Mouse (Mus musculus) brain, adult 2 months (tissue): ENCODE measurements around the gene Apobec2.

Experiments used
- DNase-seq: peaks from one replicate; pipeline ENCODE4 v3.0.0; 2011; ENCODE audit warnings: low read depth, low spot score

Gene Apobec2

GRCm38 (mm10) chr17:48409380-48410298 lies 23.1 kb downstream of the Apobec2 start, which contains the start of the genes Nfya and Oard1:
Nfya (minus strand) TSS chr17:48409906.
Oard1 (plus strand) TSS chr17:48410014.
- DNase-seq: peak; percentile 100

GRCm38 (mm10) chr17:48408526-48409291 lies 24.0 kb downstream of the Apobec2 start:
- peak; percentile 83 for DNase-seq

GRCm38 (mm10) chr17:48407910-48408525 lies 24.7 kb downstream of the Apobec2 start:
- no peak for DNase-seq

- DNase-seq: peak; percentile 72
These were observed 25.6 kb downstream of the Apobec2 start for GRCm38 (mm10) chr17:48407154-48407553.

DNA sequence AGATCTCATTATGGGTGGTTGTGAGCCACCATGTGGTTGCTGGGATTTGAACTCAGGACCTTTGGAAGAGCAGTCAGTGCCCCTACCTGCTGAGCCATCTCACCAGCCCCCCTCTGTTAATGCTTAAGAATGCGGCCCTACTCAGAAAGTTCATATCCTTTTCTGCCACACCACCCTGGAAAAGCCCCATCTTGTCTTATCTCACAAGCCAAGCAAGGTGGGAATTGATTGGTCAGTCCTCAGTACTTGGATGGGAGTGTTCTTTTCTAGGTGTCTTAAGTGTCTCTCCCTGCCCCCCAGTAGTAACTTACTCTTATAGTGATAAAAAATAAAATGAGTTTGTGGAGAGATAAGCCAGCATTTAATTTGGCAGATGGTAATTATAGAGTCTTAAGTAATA lies 28.0 kb downstream of the Apobec2 start:
- no peak for DNase-seq

DNA sequence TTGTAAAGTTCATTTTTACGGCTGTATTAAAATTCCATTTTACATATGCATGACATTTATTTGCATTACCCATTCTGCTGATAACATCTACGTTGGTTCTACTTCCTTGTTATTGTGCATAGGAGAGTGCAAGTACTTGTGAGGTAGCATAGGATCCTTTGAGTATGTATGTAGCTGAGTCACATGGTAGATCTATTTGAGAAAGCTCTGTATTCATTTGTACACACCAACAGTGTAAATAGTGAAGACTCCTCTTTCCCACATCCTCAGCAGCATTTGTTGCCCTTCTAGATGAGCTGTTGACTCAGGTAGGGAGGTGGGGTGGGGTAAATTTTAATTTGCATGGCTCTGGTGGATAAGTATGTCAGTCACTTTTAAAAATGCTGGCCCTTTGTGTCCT lies 28.9 kb downstream of the Apobec2 start:
- DNase-seq: no peak

DNA sequence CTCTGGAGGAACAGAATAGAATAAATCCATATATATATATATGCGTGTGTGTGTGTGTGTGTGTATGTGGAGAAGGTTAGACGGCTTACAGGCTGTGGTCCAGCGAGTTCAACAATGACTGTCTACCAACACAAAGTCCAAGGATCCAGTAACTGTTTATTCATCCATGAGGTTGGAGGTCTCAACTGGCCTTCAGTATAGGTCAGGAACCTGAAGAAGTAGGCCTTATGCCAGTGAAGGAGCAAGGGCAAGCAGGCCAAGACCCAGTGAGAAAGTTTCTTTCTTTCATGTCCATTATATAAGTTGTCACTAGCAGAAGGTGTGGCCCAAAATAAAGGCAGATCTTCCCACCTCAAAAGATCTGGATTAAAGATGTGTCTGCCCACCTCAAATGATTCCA lies 30.0 kb downstream of the Apobec2 start:
- no peak for DNase-seq

- DNase-seq: no peak
These were observed 31.0 kb downstream of the Apobec2 start for GRCm38 (mm10) chr17:48401710-48402109.

- DNase-seq: peak; percentile 84
These were observed 40.1 kb downstream of the Apobec2 start for GRCm38 (mm10) chr17:48392616-48393015.

GRCm38 (mm10) chr17:48391446-48391845 lies 41.3 kb downstream of the Apobec2 start:
- no peak for DNase-seq

DNA sequence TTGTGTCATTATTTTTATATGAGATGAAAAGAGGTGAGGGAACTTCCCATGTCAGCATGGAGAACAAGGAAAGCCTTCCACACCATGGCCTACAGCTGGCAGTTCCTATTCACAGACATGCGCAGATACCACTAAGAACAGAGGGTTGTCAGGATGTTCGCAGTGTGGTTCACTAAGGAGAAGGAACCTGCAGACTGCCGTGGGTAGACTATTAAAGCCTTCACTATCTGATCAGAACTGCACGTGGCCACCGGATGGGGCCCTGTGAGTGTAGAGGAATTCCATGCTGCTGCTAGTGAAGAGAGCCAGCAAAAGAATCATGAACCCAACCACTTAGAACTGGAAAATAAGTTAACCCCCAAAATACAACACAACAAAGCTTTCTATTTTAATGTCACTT lies 43.3 kb downstream of the Apobec2 start:
- no peak for DNase-seq

- no peak for DNase-seq
These were observed 44.1 kb downstream of the Apobec2 start for GRCm38 (mm10) chr17:48388666-48389065.

GRCm38 (mm10) chr17:48385786-48386461 lies 46.8 kb downstream of the Apobec2 start:
- no peak for DNase-seq

- DNase-seq: no peak
These were observed 53.7 kb downstream of the Apobec2 start for GRCm38 (mm10) chr17:48379050-48379449.

DNA sequence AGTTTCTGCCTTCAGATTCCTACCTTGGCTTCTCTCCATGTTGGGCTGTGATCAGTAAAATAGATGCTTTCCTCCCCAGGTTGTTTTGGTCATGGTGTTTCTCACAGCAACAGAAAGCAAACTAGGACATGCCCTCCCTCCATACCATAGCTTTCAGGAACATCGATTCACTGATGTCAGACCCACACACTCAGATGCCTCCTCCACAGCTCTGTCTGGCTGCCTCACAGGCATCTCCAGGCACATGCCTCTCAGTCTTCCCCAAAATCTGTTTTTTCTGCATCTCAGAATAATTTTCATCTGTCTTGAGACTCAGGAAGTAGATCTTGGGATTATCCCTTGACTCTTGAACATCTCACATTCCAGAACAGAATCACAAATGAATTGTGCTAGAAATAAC lies 56.6 kb downstream of the Apobec2 start:
- peak; percentile 78 for DNase-seq

DNA sequence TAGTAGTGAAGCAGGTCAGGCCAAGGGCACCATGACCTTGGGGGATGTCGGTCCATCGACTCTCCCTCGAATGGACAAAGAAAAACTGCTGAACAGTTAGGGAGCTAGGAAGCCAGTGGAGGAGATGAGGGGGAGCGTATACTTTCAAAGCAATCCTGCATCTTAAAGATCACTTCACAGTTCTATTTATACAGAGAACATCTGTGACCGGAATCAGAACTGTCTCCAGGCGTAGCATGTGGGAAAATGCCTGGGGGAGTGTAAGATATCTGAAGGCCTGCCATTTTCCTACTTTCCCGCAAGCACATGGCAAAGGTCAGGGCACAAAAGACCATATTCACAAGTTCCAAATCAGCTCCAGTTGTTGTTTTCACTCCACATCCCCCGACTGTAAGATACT lies 59.7 kb downstream of the Apobec2 start:
- DNase-seq: peak; percentile 81

GRCm38 (mm10) chr17:48371621-48372020 lies 61.1 kb downstream of the Apobec2 start:
- DNase-seq: no peak
